Mouse (Mus musculus) MEL (cell line): ENCODE data around the gene Vstm4. TPM values are rescaled to one million over a fixed set of nuclear protein-coding genes. Genes with fewer than 3 reads are reported as not detected.

Source experiments
- DNase-seq: peaks from one replicate; pipeline ENCODE4 v3.0.0; 2011; ENCODE audit warnings: low read depth, low spot score
- H3K27ac ChIP-seq: 2 replicates; pipeline ENCODE4 v1.5.1; 2012; ENCODE audit warnings: low read depth, mild to moderate bottlenecking, control low read depth, low read length, moderate library complexity; ENCODE audit not compliant: control insufficient read depth
- H3K27me3 ChIP-seq, 2 experiments: fragments of 150-350 bp in 1 of 2; sonication (generic) in 1 of 2; 2 replicates each; pipeline ENCODE4 v1.6.1; 2012; ENCODE audit warnings: low read length in 2 of 2, mild to moderate bottlenecking in 2 of 2, improper control_type of control experiment in 1 of 2, moderate library complexity in 1 of 2; ENCODE audit not compliant: insufficient read depth in 2 of 2, control insufficient read depth in 1 of 2
- H3K36me3 ChIP-seq, 2 experiments: 2 replicates each; pipeline ENCODE4 v1.6.1; 2012 to 2014; ENCODE audit warnings: low read length in 2 of 2, improper control_type of control experiment in 1 of 2, inconsistent platforms in 1 of 2, mild to moderate bottlenecking in 1 of 2; ENCODE audit not compliant: insufficient read depth in 2 of 2, control insufficient read depth in 1 of 2
- H3K4me1 ChIP-seq, 2 experiments: fragments of 150-350 bp in 1 of 2; sonication (generic) in 1 of 2; 2 replicates each; pipeline ENCODE4 v1.6.1; 2012; ENCODE audit warnings: low read length in 2 of 2, improper control_type of control experiment in 1 of 2, mild to moderate bottlenecking in 1 of 2; ENCODE audit not compliant: insufficient read depth in 2 of 2, control insufficient read depth in 1 of 2
- H3K4me3 ChIP-seq, 2 experiments: fragments of 150-350 bp in 1 of 2; sonication (generic) in 1 of 2; 2 replicates each; pipeline ENCODE4 v1.5.1; 2012; ENCODE audit warnings: low read depth in 2 of 2, low read length in 2 of 2, mild to moderate bottlenecking in 2 of 2, moderate library complexity in 2 of 2, control low read depth in 1 of 2, improper control_type of control experiment in 1 of 2; ENCODE audit not compliant: control insufficient read depth in 1 of 2, insufficient read depth in 1 of 2
- H3K79me2 ChIP-seq: 2 replicates; pipeline ENCODE4 v1.6.1; 2012; ENCODE audit warnings: mild to moderate bottlenecking, low read length, moderate library complexity; ENCODE audit not compliant: control insufficient read depth, poor library complexity, insufficient read depth
- H3K9ac ChIP-seq: 2 replicates; pipeline ENCODE4 v1.6.1; 2012; ENCODE audit warnings: low read depth, mild to moderate bottlenecking, control low read depth, low read length, moderate library complexity; ENCODE audit not compliant: control insufficient read depth, poor library complexity, severe bottlenecking
- H3K9me3 ChIP-seq: fragments of 150-350 bp; sonication (generic); replicated peaks from 2 replicates; pipeline ENCODE4 v1.6.1; 2012; ENCODE audit warnings: mild to moderate bottlenecking, low read length, improper control_type of control experiment, moderate library complexity; ENCODE audit not compliant: insufficient read depth
- BHLHE40 ChIP-seq: IDR thresholded peaks from 2 replicates; pipeline ENCODE4 v1.6.1; 2012; ENCODE audit warnings: low read depth, mild to moderate bottlenecking, inconsistent platforms, low read length, improper control_type of control experiment, borderline replicate concordance
- CHD1 ChIP-seq: IDR thresholded peaks from 2 replicates; pipeline ENCODE4 v1.6.1; 2012; ENCODE audit warnings: low read depth, mild to moderate bottlenecking, inconsistent platforms, low read length, improper control_type of control experiment
- CTCF ChIP-seq, 3 experiments: IDR thresholded peaks in 2 of 3; conservative IDR thresholded peaks in 1 of 3; 2 replicates each; pipeline ENCODE4 v1.5.1; 2011 to 2012; ENCODE audit warnings: low read length in 3 of 3, low read depth in 2 of 3, mild to moderate bottlenecking in 2 of 3, improper control_type of control experiment in 1 of 3, inconsistent platforms in 1 of 3, mixed read lengths in 1 of 3, moderate library complexity in 1 of 3; ENCODE audit not compliant: control insufficient read depth in 1 of 3, insufficient read depth in 1 of 3, poor library complexity in 1 of 3, severe bottlenecking in 1 of 3
- E2F4 ChIP-seq: IDR thresholded peaks from 2 replicates; pipeline ENCODE4 v1.6.1; 2011; ENCODE audit warnings: low read depth, low read length, improper control_type of control experiment, borderline replicate concordance
- EP300 ChIP-seq, 2 experiments: IDR thresholded peaks; 2 replicates each; pipeline ENCODE4 v1.6.1; 2011; ENCODE audit warnings: improper control_type of control experiment in 2 of 2, low read length in 2 of 2, low read depth in 1 of 2, mild to moderate bottlenecking in 1 of 2
- GATA1 ChIP-seq: IDR thresholded peaks from 2 replicates; pipeline ENCODE4 v1.6.1; 2011; ENCODE audit warnings: low read depth, low read length, improper control_type of control experiment
- HCFC1 ChIP-seq: IDR thresholded peaks from 2 replicates; pipeline ENCODE4 v1.6.1; 2012; ENCODE audit warnings: low read depth, mild to moderate bottlenecking, inconsistent platforms, low read length, improper control_type of control experiment, moderate library complexity
- KAT2A ChIP-seq: conservative IDR thresholded peaks from 2 replicates; pipeline ENCODE4 v1.6.1; 2012; ENCODE audit warnings: low read depth, low read length, improper control_type of control experiment, inconsistent platforms
- MYB ChIP-seq: IDR thresholded peaks from 2 replicates; pipeline ENCODE4 v1.6.1; 2011; ENCODE audit warnings: mild to moderate bottlenecking, low read depth, low read length, improper control_type of control experiment
- NELFE ChIP-seq: IDR thresholded peaks from 2 replicates; pipeline ENCODE4 v1.6.1; 2011; ENCODE audit warnings: low read depth, low read length, improper control_type of control experiment
- NRF1 ChIP-seq: IDR thresholded peaks from 2 replicates; pipeline ENCODE4 v1.6.1; 2014; ENCODE audit warnings: low read depth, mild to moderate bottlenecking, inconsistent platforms, low read length, improper control_type of control experiment, moderate library complexity; ENCODE audit not compliant: poor library complexity, insufficient read depth, severe bottlenecking
- POLR2AphosphoS5 ChIP-seq: IDR thresholded peaks from 2 replicates; pipeline ENCODE4 v1.6.1; 2012; ENCODE audit warnings: low read depth, borderline replicate concordance, mild to moderate bottlenecking, inconsistent platforms, low read length, moderate library complexity, mixed read lengths
- RAD21 ChIP-seq: IDR thresholded peaks from 2 replicates; pipeline ENCODE4 v1.6.1; 2011; ENCODE audit warnings: mild to moderate bottlenecking, low read depth, low read length, improper control_type of control experiment
- SIN3A ChIP-seq: IDR thresholded peaks from 2 replicates; pipeline ENCODE4 v1.6.1; 2012; ENCODE audit warnings: low read length, improper control_type of control experiment, inconsistent platforms
- SMC3 ChIP-seq: IDR thresholded peaks from 2 replicates; pipeline ENCODE4 v1.6.1; 2011; ENCODE audit warnings: low read depth, low read length, improper control_type of control experiment
- TAL1 ChIP-seq: IDR thresholded peaks from 2 replicates; pipeline ENCODE4 v1.6.1; 2012; ENCODE audit warnings: mild to moderate bottlenecking, inconsistent platforms, low read length, moderate library complexity, mixed read lengths
- USF1 ChIP-seq: IDR thresholded peaks from 2 replicates; pipeline ENCODE4 v1.6.1; 2014; ENCODE audit warnings: low read depth, mild to moderate bottlenecking, inconsistent platforms, low read length, improper control_type of control experiment, moderate library complexity
- USF2 ChIP-seq, 2 experiments: IDR thresholded peaks; 2 replicates each; pipeline ENCODE4 v1.6.1; 2011 to 2012; ENCODE audit warnings: improper control_type of control experiment in 2 of 2, low read length in 2 of 2, borderline replicate concordance in 1 of 2, inconsistent platforms in 1 of 2, low read depth in 1 of 2, mild to moderate bottlenecking in 1 of 2; ENCODE audit not compliant: insufficient read depth in 1 of 2
- ZC3H11A ChIP-seq: IDR thresholded peaks from 2 replicates; pipeline ENCODE4 v1.6.1; 2012; ENCODE audit warnings: low read depth, mild to moderate bottlenecking, inconsistent platforms, low read length, improper control_type of control experiment
- ZKSCAN1 ChIP-seq: IDR thresholded peaks from 2 replicates; pipeline ENCODE4 v1.6.1; 2012; ENCODE audit warnings: low read depth, mild to moderate bottlenecking, inconsistent platforms, low read length, improper control_type of control experiment, moderate library complexity
- ZNF384 ChIP-seq: IDR thresholded peaks from 2 replicates; pipeline ENCODE4 v1.6.1; 2012; ENCODE audit warnings: low read depth, mild to moderate bottlenecking, inconsistent platforms, low read length, improper control_type of control experiment
- polyA plus RNA-seq, 2 experiments: library from polyadenylated mRNA; stranded (reverse) in 1 of 2; unstranded in 1 of 2; fragments of >175 nt in 1 of 2; fragments of >200 nt in 1 of 2; gene quantifications; 2 replicates each; pipeline versions ENCODE4 v1.2.1 to v1.2.4; 2012; ENCODE audit warnings: low replicate concordance in 2 of 2, low read depth in 1 of 2; ENCODE audit not compliant: insufficient read length in 2 of 2, insufficient read depth in 1 of 2, missing spikeins in 1 of 2
- total RNA-seq: library from RNA; depleted of rRNA; stranded (reverse); fragments of 300-350 nt; gene quantifications from 2 replicates; pipeline ENCODE4 v1.2.3, GENCODE M21; 2012

Vstm4 gene
- total and polyA plus RNA-seq, 3 experiments: not detected

DNA sequence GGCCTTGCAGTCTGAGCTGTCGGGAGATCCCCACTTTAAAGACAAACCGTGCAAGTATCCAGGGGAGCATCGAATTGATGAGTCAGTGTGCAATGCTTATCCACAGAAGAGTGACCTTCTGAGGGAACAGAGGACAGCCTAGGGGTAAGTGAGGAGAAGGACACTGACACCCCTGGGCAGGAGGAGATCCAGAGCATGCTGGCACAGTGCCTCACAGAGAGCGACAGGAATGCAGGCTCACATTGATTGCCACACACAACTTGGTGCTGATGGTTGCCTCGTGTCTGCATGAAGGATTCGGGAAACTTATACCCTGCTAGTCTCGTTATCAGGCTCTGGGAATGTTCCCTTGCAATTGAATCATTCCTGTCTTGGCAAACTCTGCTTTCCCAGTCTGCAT lies 39.3 kb upstream of the Vstm4 start:
- Histone ChIP-seq H3K27ac (no peak overlapping the region), H3K9ac (no peak overlapping the region), H3K36me3 (no peaks in the 10 kb centered on the region), H3K79me2 (no peaks in the 10 kb centered on the region), H3K4me1 (no peaks in the 10 kb centered on the region), H3K4me3 (no peak overlapping the region), H3K27me3 (no peaks in the 10 kb centered on the region), H3K9me3 (no peaks in the 10 kb centered on the region)
- no peak for DNase-seq
- TF ChIP-seq CTCF (IDR thresholded peaks at IDR 0.05 in 2 of 3, conservative IDR thresholded peaks at IDR 0.05 in 1 of 3; ENCODE audit: control insufficient read depth in 1 of 3, insufficient read depth in 1 of 3, low read depth in 2 of 3, low read length in 3 of 3, poor library complexity in 1 of 3, severe bottlenecking in 1 of 3) (no peak), TAL1 (no peak), USF2 (IDR thresholded peaks at IDR 0.05; ENCODE audit: borderline replicate concordance in 1 of 2, insufficient read depth in 1 of 2, low read depth in 1 of 2, low read length in 2 of 2) (no peak), MYB (no peak), EP300 (IDR thresholded peaks at IDR 0.05; ENCODE audit: low read depth in 1 of 2, low read length in 2 of 2) (no peak), NELFE (no peak), KAT2A (no peak), ZKSCAN1 (no peak), ZC3H11A (no peak), NRF1 (no peak)

DNA sequence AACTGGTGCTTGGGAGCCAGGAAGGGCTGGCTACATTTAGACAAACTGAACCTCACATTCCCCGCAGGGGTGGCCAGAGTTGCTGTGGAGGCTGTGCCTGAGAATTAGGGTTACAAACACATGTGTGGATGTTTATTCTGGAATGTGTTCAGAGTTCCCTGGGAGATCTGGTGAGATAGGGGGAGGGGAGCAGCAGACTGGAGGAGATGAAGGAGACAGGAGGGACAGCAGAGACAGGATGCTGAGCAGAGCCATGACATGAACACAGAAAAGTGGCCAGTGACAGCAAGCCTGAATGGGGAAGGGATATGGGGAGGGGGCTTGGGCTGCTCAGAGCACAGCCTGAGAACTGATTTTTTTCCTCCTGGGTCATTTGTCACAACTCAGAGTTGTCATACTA lies 37.3 kb upstream of the Vstm4 start:
- Histone ChIP-seq H3K4me1 (no peaks in the 10 kb centered on the region), H3K27me3 (no peaks in the 10 kb centered on the region), H3K4me3 (no peak overlapping the region), H3K27ac (no peak overlapping the region), H3K36me3 (no peaks in the 10 kb centered on the region), H3K79me2 (no peaks in the 10 kb centered on the region), H3K9me3 (no peaks in the 10 kb centered on the region), H3K9ac (no peak overlapping the region)
- TF ChIP-seq BHLHE40: no peak
- no peak for TF ChIP-seq CTCF (IDR thresholded peaks at IDR 0.05 in 2 of 3, conservative IDR thresholded peaks at IDR 0.05 in 1 of 3; ENCODE audit: control insufficient read depth in 1 of 3, insufficient read depth in 1 of 3, low read depth in 2 of 3, low read length in 3 of 3, poor library complexity in 1 of 3, severe bottlenecking in 1 of 3)
- DNase-seq: no peak

DNA sequence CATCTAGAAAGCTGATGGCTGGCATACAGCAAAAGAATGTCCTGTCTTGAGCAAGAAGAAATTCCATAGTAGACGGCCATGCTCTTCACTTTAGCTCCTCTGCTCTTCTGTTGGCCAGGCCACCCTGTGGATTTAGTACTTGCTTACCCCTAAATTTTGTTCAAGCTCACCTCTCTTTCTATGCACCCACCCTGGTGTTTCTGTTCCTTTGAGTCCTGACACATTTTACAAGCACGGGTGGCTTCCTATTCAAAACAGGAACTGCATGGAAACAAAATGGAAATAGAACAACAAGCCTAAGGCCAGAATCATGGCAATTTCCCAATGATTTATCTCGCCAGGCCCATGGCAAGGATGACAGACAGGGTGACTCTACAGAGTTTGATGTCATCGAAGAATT lies 33.7 kb upstream of the Vstm4 start:
- TF ChIP-seq HCFC1 (no peak), E2F4 (no peak), NELFE (no peak), SIN3A (no peak), USF2 (IDR thresholded peaks at IDR 0.05; ENCODE audit: borderline replicate concordance in 1 of 2, insufficient read depth in 1 of 2, low read depth in 1 of 2, low read length in 2 of 2) (no peak), ZNF384 (no peak), EP300 (IDR thresholded peaks at IDR 0.05; ENCODE audit: low read depth in 1 of 2, low read length in 2 of 2) (no peak), USF1 (no peak), POLR2AphosphoS5 (no peak), NRF1 (no peak), CHD1 (no peak), GATA1 (no peak), RAD21 (no peak), SMC3 (no peak)
- no peaks in the 10 kb centered on the region for H3K27me3 ChIP-seq

More for the DNA sequence above, 33.7 kb upstream of the Vstm4 start:
- Histone ChIP-seq H3K9ac (no peak overlapping the region), H3K36me3 (no peaks in the 10 kb centered on the region), H3K4me1 (no peaks in the 10 kb centered on the region), H3K4me3 (no peak overlapping the region), H3K79me2 (no peaks in the 10 kb centered on the region), H3K9me3 (no peaks in the 10 kb centered on the region), H3K27ac (no peak overlapping the region)
- no peak for DNase-seq
